Mouse (Mus musculus) layer of hippocampus, postnatal 10 days (tissue): Measurements from ENCODE around the gene Tgfbi. TPM values are rescaled to one million over a fixed set of nuclear protein-coding genes. Genes with fewer than 3 reads are reported as not detected.

ENCODE experiments used
- DNase-seq, 2 experiments: peaks; one replicate each; pipeline ENCODE4 v3.0.0; 2021; ENCODE audit warnings: low spot score in 2 of 2
- long read RNA-seq: library from polyadenylated mRNA; stranded (forward); transcript quantifications from one replicate; pipeline ENCODE4 v2.0.0, GENCODE M21; 2023
- total RNA-seq, 2 experiments: library from RNA; stranded (reverse); gene quantifications; 2 replicates each; pipeline ENCODE4 v1.2.3; 2021

The Tgfbi gene
- 1 to 10 TPM; 3.9 to 4.1 TPM for total RNA-seq
- long read RNA-seq, partial matches to known transcripts: 1 of 1 reads
- long read RNA-seq, other reads (novel, unspliced or antisense): 0 of 1 reads

DNA sequence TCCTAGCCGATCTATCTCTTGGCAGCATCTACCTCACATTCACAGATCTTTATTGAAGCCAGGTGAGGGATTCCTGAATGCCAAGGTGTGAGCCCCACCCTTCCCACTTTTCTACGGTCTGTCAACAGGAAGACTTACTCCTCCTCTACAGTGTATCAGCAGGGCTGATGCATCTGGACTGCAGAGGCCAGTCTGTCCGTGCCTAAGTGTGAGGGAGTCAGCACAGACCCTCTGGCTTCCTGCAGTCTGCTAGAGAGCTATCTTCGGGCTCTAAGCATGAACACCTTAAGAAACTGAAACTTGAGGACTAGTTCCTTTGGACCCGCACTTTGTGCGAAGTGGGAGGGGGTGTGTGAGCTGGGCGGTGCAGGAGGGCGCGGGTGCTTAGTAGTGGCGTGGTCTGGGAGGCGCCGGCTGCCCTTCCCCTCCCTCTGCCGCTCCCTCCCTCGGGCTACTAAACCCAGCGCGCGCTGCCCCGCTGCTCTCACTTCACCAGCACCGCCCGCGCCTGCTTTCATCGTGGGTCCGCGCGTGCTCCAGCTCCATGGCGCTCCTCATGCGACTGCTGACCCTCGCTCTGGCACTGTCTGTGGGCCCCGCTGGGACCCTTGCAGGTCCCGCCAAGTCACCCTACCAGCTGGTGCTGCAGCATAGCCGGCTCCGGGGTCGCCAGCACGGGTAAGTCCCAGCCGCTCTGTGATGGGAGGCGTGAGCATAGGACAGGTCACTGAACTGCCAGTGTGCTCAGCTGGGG lies at the start of gene Tgfbi:
Tgfbi (plus strand) TSS at position 421 of the 754 bp plus-strand sequence.
- DNase-seq: peak; percentile 40 to 58

DNA sequence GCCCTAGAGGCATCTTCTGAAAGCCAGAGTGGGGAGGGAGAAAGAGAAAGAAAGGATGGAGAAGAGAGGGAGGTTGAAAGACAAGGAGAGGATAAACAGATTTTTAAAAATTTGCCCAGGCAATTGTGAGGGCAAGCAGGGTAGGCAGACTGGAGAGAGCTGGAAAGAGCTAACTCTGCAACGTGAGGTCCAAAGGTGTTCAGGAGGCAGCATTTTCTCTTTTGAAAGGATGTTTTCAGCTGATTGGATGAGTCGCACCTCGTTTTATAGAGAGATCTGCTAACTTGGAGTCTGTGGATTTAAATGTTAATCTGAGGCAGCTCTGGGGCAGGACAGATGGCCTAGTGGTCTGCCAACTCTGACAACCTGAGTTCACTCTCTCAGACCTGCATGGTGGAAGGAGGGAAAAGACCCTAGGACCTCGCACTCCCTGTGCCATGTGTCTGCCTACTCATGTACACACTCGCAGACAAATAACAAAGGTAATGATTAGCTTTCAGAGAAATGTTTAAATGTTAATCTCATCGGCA lies 49.4 kb upstream of the Tgfbi start:
- DNase-seq: no peak

DNA sequence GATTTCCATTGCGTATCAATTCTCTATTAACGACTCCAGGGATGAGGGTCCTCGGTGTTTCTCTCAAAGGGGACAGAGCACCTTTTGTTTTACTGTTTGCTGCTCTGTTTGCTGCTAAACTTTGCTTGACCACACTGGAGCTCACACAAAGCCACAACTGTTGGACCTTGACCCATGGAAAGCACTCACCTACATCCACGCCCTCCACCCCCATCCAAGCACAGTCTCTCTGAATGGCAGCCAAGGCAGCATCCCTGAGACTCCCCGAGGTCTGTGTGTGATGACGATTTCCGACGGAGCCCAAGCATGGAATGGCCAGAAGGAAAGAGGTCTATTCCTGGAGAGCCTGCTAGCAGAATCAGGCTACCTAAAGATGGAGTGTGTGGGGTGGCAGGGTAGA lies 48.2 kb upstream of the Tgfbi start:
- DNase-seq: no peak

DNA sequence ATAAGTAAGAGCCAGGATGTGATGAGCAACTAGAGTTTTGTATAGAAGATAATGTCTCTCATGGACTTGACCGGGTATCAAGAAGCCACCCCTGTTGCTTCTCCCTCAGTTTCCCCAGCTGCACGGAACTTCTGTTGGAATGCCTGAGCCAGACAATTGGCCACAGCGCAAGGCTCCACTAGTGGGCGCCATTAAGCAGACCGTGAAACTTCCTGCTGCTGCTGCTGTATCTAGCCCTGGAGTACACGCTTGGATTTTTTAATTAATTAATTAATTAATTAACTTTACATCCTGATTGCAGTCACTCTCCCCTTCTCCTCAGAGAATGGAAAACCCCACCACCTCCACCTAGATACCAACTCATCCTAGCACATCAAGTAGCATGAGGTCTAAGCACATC lies 46.2 kb upstream of the Tgfbi start:
- peak; percentile 55 to 62 for DNase-seq

DNA sequence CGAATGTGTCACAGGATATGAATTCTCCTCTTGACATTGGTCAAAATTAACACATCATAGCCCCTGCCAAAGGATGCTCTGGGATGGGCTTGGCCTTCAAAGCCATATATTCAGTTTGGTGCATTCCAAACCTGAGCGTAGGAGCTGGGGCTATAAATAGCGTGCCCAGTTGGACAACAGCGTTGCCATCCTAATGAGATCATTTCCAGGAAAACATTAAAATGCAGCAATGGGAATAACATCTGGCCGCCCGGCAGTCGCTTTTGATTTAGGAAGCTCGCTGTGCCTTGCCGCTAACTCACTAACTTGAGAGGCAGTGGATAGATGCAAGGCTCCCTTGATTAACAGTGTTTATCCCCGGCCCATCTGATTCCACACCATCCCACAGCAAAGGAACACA lies 43.0 kb upstream of the Tgfbi start:
- no peak for DNase-seq

DNA sequence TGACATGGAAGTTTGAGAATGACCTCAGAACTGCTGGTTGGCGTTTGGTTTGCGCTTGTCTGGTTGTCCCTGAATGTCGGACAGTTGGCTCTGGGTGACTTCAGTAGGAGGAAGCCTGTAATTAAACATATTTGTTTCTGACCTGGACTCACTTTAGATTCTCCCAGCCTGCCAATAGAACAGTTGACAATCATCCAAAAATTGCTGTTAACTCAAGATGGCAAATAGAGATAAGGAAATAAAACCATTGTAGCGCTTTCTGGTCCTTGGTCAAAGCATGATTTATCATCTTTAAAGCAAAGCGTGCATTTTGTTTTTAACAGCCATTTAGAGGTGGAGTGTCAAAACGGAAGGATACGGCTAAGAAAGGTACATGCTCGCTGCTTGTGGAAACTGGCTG lies 37.7 kb upstream of the Tgfbi start:
- no peak for DNase-seq

DNA sequence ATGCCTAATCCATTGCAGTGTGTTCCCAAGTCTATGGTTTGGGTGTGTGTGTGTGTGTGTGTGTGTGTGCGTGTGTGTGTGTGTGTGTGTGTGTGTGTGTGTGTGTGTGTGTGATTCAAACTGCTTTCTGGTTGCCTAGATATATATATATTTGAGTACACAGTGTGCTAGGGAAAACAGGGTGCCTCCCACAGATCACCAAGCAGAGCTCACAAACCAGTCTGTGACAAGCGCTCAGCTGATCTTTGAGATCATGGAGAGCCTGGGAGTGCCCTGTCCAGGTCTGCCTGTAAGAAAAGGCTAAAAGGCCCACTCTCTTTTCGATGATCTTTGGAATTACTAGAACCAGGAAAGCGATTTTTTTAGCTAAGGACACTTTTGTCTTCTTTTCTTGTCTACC lies 34.2 kb upstream of the Tgfbi start:
- DNase-seq: no peak

DNA sequence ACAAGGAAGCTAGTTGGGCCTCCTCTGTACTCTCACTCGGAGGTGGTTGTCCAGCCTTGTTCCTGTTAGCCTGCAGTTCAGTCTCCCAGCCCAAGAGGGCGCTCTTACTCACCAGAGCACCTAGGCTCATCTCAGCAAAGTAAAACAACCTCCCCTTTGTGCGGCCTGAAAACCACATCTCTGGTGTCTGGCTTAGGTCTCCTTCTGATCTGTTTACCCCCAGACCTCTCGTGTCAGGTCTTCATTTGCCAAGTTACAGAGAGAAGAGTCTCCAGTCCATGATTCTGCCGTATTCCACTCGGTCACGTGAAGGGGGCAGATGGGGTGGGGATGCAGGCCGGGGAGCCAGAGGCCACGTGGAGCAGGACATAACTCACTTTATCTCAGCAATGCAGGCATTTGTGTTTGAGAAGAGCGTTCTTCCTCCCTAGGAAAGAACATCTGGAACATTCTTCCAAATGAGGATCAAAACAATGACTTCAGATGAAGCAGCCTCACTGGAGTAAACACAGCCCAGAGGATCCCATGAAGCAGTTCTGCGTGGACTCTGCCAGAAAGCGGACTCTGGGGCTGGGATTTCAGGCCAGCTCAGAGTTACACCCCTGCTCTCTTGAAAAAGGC lies 33.5 kb upstream of the Tgfbi start:
- peak; percentile 75 to 76 for DNase-seq

DNA sequence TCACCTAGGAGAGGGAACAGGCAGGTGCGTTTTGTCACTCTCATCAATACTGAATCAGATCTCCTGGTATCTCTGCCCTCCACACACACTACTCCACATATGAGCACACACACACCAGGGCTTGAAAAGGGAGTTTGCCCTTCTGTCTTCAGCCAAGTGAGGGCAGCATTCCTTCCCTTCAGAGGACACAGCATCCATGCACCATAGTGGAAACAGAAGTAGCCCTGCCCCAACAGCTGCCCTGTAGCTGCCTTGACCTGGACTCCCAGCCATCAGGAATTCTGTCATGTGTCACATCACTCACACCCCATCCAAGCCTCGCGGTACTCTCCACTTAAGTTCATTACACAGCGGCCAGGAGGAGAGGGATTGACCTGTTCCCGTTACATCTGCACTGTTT lies 31.2 kb upstream of the Tgfbi start:
- DNase-seq: no peak

DNA sequence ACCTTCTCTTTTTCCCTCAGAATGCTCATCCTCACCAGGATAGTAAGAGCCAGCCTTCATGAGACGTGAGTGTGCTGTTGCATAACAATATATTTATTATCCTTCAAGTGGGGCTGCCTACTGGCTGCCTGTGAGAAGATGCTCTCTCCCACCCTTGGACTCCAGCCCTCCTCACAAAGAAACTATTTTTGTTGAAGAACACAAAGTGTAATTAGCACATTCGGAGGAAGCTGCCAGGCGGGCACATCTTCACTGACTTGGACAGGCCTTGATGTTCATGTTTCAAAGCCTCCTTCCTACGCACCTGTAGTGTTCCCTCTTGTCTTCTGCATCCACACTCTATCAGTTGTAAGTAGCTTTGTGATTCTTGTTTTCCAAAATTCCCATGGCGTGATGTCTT lies 28.9 kb upstream of the Tgfbi start:
- no peak for DNase-seq

DNA sequence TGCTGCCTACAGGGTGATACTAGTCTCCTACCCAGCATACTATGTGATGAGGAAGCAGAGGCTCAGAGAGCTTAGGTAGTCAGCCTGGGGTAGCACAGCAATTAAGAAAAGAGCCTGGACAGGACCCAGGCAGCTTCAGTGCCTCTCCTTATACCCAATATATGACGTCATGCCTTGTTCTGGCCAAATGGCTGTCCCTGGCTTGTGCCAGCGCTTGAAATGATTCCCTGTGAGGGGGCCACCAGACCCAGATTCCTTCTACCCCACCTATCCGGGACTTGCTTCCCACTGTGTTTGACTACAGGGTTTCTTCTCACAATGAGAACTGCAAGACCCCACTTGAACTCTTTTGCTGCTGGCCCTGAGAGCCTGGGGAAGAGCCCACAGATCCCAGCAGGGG lies 27.8 kb upstream of the Tgfbi start:
- DNase-seq: no peak

DNA sequence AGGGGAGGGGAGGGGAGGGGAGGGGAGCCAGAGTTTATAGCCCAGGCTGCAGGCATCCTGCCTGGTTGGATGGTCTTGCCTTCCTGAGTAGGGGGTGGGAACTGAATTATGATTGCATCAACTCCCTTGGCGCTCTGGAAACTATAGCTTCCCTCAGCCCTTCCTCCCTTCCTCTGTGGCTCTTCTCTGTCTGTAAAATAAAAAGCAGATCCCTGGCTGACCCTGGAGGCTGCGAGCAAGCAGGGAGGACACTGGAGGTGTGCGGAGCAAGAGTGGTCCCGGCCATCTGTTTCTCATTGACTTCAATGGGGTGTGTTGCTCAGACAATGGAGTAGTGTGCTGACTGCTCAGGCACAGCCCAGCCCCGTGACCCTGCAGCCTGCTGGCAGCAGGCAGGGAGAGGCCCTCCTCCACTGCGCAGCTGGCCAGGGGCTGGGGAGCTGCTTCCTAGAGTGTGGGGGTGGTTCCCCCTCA lies 27.3 kb upstream of the Tgfbi start:
- DNase-seq: peak; percentile 27 to 30

DNA sequence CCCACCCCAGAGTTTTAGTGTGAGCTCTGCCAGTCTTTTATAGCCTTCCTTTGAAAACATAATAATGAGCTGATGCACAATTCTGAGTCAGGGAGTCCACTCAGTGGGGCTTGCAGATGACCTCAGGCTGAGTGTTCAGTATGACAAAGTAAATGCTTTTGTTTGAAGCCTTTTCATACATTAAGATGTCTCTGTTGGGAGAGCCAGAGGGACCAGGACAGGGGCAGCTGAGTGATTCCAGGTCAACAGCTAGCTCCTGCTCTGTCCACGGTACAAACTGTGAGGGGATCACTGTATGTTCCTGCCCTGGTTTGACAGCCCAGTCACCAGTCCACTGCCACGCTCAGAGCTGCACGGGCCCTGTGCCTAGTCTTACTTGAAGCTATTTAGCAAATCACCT lies 26.6 kb upstream of the Tgfbi start:
- no peak for DNase-seq

DNA sequence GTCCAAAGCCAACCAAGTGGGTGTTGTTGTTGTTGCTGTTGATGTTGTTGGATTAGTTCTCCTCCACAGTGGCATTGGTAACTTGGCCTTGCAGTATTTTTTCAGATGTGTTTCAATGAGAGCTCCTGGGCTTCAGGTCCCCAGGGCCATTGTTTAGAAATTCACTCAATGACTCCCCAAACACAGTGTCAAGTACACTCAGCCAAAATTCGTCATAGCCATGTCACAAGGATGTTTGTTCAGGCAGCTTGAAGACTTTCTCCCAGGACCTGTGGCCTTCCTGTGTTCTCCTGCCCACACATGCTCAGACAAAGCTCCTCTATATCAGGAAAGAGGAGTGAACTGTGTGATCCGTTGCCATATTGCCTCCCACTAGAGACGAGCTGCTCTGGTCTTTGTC lies 23.3 kb upstream of the Tgfbi start:
- DNase-seq: no peak

DNA sequence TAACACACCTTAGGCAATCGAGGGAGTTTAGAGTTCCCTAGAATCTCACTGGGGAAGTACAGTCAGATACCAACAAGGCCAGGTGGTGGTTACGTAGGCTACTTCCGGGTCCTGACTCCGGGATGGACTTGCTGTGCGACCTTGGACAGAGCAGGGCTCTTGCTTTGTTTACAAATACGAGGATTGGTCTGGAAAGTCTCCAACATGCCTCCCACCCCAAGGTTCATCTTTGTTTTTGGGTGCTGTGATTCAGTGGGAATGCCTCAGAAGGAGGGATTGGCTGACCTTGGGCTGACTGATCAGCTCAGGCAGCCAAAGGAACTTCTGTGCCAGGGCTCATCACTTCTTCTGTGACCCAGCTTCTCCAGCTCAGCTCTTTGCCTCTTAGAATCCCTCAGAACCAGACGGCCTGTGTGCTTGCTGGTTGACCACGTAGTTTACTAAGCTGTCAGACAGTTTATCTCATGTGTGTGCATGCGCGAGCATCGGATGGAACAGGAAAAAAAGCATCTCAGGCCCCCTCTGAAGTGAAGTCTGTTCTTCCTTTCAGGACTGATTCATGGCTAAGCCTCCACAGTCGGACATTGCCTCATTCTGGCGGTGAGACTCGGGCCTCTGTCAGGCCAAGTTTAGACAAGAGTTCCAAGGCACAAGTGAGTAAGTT lies 20.7 kb upstream of the Tgfbi start:
- DNase-seq: no peak

DNA sequence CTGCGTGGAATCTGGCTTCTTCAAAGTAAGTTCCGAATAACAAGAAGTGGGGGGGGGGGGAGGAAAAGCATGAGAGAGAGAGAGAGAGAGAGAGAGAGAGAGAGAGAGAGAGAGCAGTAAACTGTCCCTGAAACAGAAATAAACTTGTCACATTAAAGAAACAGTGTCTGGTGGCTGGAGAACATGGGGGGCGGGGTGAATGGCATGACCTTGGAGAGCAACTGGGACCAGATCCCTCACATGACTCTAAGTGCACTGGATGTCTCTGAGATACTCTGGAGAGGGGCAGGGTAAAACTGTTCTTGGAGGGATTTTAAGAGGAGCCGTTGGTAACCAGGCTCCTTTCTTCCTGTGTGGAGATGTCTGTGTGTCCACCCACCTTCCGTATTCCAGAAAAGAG lies 19.1 kb upstream of the Tgfbi start:
- DNase-seq: no peak

DNA sequence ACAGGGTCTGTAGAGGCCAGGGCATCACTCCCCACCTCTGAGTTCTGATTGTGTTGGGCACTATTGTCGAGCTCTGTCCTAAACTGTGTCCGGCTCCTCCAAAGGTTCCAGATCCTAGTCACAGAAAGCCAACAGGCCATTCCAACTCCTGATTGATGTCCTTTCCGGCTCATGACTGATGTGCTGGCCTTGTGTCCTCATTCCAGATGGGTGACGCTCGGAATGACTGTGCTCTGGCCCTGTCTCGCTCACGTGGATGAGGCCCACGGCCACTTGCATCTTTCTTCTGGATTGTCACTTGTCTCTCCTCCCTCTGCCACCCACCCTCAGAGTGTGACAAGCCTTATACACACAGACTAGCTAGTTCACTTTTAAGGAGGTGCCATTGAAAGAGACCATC lies 18.1 kb upstream of the Tgfbi start:
- no peak for DNase-seq

DNA sequence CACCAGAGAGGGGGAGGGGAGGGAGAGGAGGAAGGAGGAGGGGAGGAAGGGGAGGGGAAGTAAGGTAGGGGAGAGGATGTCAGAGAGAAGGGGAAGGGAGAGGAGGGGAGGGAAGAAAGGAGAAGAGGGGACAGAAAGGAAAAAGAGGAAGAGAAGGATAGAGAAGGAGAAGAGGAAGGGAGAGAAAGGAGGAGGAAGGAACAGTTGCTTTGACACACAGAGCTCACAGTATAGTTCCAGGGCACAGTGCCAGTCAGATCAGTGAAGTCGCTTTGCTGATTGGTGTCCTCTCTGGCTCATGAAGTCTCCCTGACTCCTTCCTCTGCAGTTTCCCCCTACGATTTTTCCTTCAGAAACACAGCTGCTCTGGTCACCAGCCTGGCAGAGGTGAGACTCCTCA lies 17.4 kb upstream of the Tgfbi start:
- no peak for DNase-seq

DNA sequence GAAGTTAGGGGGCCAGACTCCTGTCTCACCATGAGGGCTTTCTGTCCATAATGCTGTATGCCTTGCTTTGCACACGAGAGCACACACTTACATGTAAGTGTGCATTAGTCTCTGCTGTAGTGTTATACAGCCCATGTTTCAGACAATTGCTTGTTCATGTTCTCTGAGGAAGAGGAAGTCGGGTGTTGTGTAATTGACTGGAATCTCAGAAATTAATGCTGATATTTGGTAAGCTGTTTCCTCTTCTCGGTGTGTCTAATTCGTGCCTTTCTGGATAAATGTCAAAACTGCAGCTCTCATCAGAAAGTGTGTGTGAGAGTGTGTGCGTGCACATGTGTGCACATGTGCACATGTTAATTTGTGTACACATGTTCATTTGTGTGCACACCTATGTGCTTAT lies 16.1 kb upstream of the Tgfbi start:
- no peak for DNase-seq

DNA sequence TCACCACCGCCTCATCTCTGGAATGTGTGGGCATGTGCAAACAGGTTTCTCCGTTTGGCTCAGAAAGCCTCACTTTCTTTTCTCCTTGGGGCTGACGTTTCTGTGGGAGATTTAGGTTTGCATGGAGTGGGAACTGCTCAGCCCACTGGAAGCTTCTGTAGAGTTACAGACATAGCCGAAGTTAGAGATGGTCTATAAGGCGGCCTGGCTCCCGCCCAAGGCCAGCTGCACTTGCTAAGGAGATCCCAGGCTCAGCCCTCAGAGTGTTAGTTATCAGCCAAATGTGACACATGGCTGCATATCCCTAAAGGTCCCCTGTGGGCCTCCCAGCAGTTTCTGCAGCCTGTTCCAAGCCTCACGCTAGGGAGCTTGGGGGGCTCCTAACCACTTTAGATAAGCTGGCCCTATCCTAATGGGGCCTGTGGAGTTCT lies 15.3 kb upstream of the Tgfbi start:
- no peak for DNase-seq

DNA sequence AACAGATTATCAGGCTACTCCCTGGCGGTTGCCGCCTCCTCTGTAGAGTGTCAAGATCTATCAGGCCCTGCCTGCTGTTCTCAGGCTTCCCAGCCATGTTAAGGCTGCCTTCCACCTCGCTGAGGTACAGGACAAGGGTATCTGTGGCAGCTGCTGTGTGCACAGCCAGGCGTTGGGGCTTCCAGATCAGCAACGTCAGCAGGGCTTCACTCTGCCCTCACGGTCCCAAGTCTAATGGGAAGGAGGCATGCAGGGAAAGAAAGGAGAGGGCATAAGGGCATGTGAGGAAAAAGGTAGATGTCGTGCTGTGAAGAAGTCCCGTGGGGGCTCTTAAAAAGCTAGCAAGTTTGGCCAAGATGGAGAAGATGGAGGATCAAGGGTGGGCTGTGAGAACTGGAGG lies 14.1 kb upstream of the Tgfbi start:
- no peak for DNase-seq

DNA sequence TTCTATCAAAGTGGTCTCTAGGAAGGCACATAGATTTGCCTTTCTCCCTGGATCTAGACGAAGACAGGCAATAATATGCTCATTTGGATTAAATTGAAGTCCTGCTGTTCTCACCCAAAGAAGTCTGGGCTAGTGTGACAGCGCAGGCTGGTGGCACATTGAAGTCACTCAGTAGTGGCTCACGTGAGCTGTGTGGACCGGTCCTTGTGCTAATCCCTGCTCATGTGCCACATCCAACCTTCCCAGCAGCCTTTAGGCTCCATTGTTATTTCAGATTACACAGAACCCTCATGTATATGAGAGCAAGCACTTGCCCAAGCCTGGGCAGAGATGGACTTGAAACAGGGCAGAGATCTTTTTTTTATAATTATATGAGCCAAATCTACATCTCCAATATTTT lies 12.0 kb upstream of the Tgfbi start:
- no peak for DNase-seq
